Comparison of ENCODE assay signal across 28 mouse cellular contexts in the genomic region with DNA sequence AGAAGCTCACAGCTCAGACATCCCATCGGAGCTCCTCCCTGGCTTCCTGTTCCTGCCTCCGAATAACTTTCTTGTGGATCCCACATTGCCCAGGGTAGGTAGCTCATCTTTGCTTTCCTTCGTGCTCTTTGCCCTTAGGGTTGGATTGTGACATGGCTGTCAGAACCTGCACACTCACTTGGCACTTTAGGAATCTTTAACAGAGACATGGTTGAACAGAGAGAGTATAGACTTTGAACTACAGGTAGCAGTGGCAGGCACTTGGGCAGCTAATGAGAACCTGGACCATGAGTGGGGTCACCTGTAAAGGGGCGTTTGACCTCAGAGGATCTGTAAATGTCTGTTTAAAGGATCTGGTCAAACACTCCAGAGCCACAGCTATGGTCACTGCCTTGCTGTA.
DNase-seq lines count a peak whose midpoint lies in the region; ATAC-seq and TF ChIP-seq lines count a peak whose summit lies in the region.
"Had no signal": no experiment of that assay in that cellular context is flagged by ENCODE, and none has a peak within 500 bp of the region (broad histone marks: within the 10 kb centered on the region; RNA-seq: fewer than 3 reads in every experiment).

No protein-coding gene starts in this region.

- no peaks in the 10 kb centered on the region for H3K36me3 ChIP-seq in kidney, adult 2 months (ENCODE audit: control insufficient read depth, insufficient read depth, low read length)
- H3K36me3 ChIP-seq in kidney, embryonic 15.5 days, result no peaks in the 10 kb centered on the region
- no peaks in the 10 kb centered on the region for H3K36me3 ChIP-seq in kidney, embryonic 16.5 days (ENCODE audit: insufficient read depth, low read length)
- no peaks in the 10 kb centered on the region for H3K36me3 ChIP-seq in forebrain, embryonic 15.5 days
- H3K36me3 ChIP-seq: embryonic facial prominence, embryonic 10.5 days; embryonic facial prominence, embryonic 13.5 days; forebrain, embryonic 12.5 days; heart, embryonic 10.5 days; heart, embryonic 13.5 days; hindbrain, embryonic 15.5 days had no signal

- TF ChIP-seq CTCF in kidney, adult 2 months (conservative IDR thresholded peaks at IDR 0.05; ENCODE audit: insufficient read depth, insufficient read length, low read depth, low read length), result no peak

- H3K4me3 ChIP-seq in kidney, adult 2 months (ENCODE audit: insufficient read depth, low read depth, low read length), result no peak overlapping the region
- H3K4me3 ChIP-seq in kidney, embryonic 15.5 days (replicated peaks), result no peak overlapping the region
- no peak overlapping the region for H3K4me3 ChIP-seq in kidney, embryonic 16.5 days (ENCODE audit: low read length)
- H3K4me3 ChIP-seq in forebrain, embryonic 15.5 days, result no peak overlapping the region
- H3K4me3 ChIP-seq: embryonic facial prominence, embryonic 10.5 days; embryonic facial prominence, embryonic 13.5 days; erythroblast, embryonic 14.5 days; forebrain, embryonic 12.5 days; heart, adult 2 months; heart, embryonic 10.5 days; heart, embryonic 13.5 days; hindbrain, embryonic 15.5 days had no signal

- peak; percentile 72 for DNase-seq in kidney, adult 2 months
- DNase-seq in kidney, postnatal 10 days, result no peak
- peak; percentile 14 to 63 for DNase-seq in kidney, postnatal 25 days
- DNase-seq in testis, postnatal 14 days (ENCODE audit: low spot score), result no peak
- DNase-seq: adrenal gland, adult 2 months; adrenal gland, postnatal 14 days; B cell, adult 2 months; cerebellum, adult 11 months; cerebellum, adult 2 months; cerebellum, adult 9-11 months; cerebellum, postnatal 25 days; gastrocnemius, postnatal 10 days; gastrocnemius, postnatal 36 days; heart, adult 2 months; heart, postnatal 14 days; heart, postnatal 4 days had no signal

- WGBS in kidney, adult 2 months, result 48% methylated on average over 4 of the region's 4 CpGs
- WGBS in kidney, embryonic 15.5 days, result 82% methylated on average over 4 of the region's 4 CpGs
- WGBS in kidney, embryonic 16.5 days, result 74% methylated on average over 4 of the region's 4 CpGs
- 80% methylated on average over 4 of the region's 4 CpGs for WGBS in forebrain, embryonic 15.5 days

- H3K9me3 ChIP-seq in kidney, embryonic 15.5 days (replicated peaks), result no peaks in the 10 kb centered on the region
- H3K9me3 ChIP-seq in kidney, embryonic 16.5 days (ENCODE audit: low read length), result no peaks in the 10 kb centered on the region
- H3K9me3 ChIP-seq in forebrain, embryonic 15.5 days, result no peaks in the 10 kb centered on the region
- H3K9me3 ChIP-seq: embryonic facial prominence, embryonic 10.5 days; embryonic facial prominence, embryonic 13.5 days; forebrain, embryonic 12.5 days; heart, embryonic 10.5 days; heart, embryonic 13.5 days; hindbrain, embryonic 15.5 days had no signal

- H3K9ac ChIP-seq in kidney, embryonic 15.5 days, result no peak overlapping the region
- no peak overlapping the region for H3K9ac ChIP-seq in kidney, embryonic 16.5 days (replicated peaks; ENCODE audit: low read length)
- no peak overlapping the region for H3K9ac ChIP-seq in forebrain, embryonic 15.5 days (replicated peaks)
- H3K9ac ChIP-seq: embryonic facial prominence, embryonic 13.5 days; forebrain, embryonic 12.5 days; heart, embryonic 13.5 days; hindbrain, embryonic 15.5 days had no signal

- ATAC-seq in kidney, embryonic 15.5 days (replicated peaks; ENCODE audit: low FRiP score), result no peak
- ATAC-seq in kidney, embryonic 16.5 days (ENCODE audit: low FRiP score, low TSS enrichment), result 0 out of 2 replicates have a peak, but pooled peaks have one; percentile 46
- no peak for ATAC-seq in forebrain, embryonic 15.5 days (replicated peaks)
- ATAC-seq: forebrain, embryonic 16.5 days had no signal

- TF ChIP-seq POLR2A in kidney, adult 2 months (IDR thresholded peaks at IDR 0.05; ENCODE audit: low read depth, low read length), result no peak

- H3K4me2 ChIP-seq in kidney, embryonic 15.5 days, result no peak overlapping the region
- no peak overlapping the region for H3K4me2 ChIP-seq in kidney, embryonic 16.5 days (replicated peaks; ENCODE audit: low read depth, low read length)
- no peak overlapping the region for H3K4me2 ChIP-seq in forebrain, embryonic 15.5 days (replicated peaks)
- H3K4me2 ChIP-seq: embryonic facial prominence, embryonic 13.5 days; forebrain, embryonic 12.5 days; heart, embryonic 13.5 days; hindbrain, embryonic 15.5 days had no signal

- H3K4me1 ChIP-seq in kidney, adult 2 months (ENCODE audit: control insufficient read depth, insufficient read depth, low read length), result no peaks in the 10 kb centered on the region
- peaks cover 17% of the 10 kb centered on the region for H3K4me1 ChIP-seq in kidney, embryonic 15.5 days
- peaks cover 10% of the 10 kb centered on the region for H3K4me1 ChIP-seq in kidney, embryonic 16.5 days (ENCODE audit: insufficient read depth, low read length)
- no peaks in the 10 kb centered on the region for H3K4me1 ChIP-seq in forebrain, embryonic 15.5 days
- H3K4me1 ChIP-seq: forebrain, embryonic 12.5 days; heart, embryonic 10.5 days; heart, embryonic 13.5 days; hindbrain, embryonic 15.5 days had no signal

- H3K27me3 ChIP-seq in kidney, adult 2 months (replicated peaks; ENCODE audit: control insufficient read depth, insufficient read depth, low read length), result no peaks in the 10 kb centered on the region
- H3K27me3 ChIP-seq in kidney, embryonic 15.5 days, result no peaks in the 10 kb centered on the region
- H3K27me3 ChIP-seq in kidney, embryonic 16.5 days (ENCODE audit: insufficient read depth, low read length), result no peaks in the 10 kb centered on the region
- H3K27me3 ChIP-seq in forebrain, embryonic 15.5 days, result no peaks in the 10 kb centered on the region
- H3K27me3 ChIP-seq: CH12.LX; embryonic facial prominence, embryonic 13.5 days; forebrain, embryonic 12.5 days; heart, embryonic 13.5 days; hindbrain, embryonic 15.5 days had no signal

- no peak overlapping the region for H3K27ac ChIP-seq in kidney, adult 2 months (ENCODE audit: insufficient read depth, low read depth, low read length)
- H3K27ac ChIP-seq in kidney, embryonic 15.5 days, result no peak overlapping the region
- H3K27ac ChIP-seq in kidney, embryonic 16.5 days (ENCODE audit: low read length), result no peak overlapping the region
- no peak overlapping the region for H3K27ac ChIP-seq in forebrain, embryonic 15.5 days (replicated peaks)
- H3K27ac ChIP-seq: embryonic facial prominence, embryonic 10.5 days; embryonic facial prominence, embryonic 13.5 days; forebrain, embryonic 12.5 days; heart, adult 2 months; heart, embryonic 10.5 days; heart, embryonic 13.5 days; hindbrain, embryonic 15.5 days had no signal

Comparison
In these comparisons a context has a peak if more than half of its experiments do, and no peak if none do; other contexts are left out.
1. DNase-seq: peak in kidney, adult 2 months (single experiment) and kidney, postnatal 25 days (2 of 2); none in kidney, postnatal 10 days (single experiment) and testis, postnatal 14 days (single experiment).